Mouse (Mus musculus) neural tube, embryonic 14.5 days (tissue): ENCODE data around the gene Grwd1. TPM values are rescaled to one million over a fixed set of nuclear protein-coding genes. Genes with fewer than 3 reads are reported as not detected.

Experiments
- ATAC-seq: fragments of 200-750 bp; cut with Nextera tagmentation; 2 replicates; pipeline ENCODE4 v1.8.0; 2017; ENCODE audit warnings: low read depth, mild to moderate bottlenecking, moderate TSS enrichment, moderate library complexity
- H3K27ac ChIP-seq: fragments of 300-500 bp; sonication (generic); 2 replicates; pipeline ENCODE4 v1.5.1; 2014; ENCODE audit warnings: low read depth, mild to moderate bottlenecking, control low read depth, low read length, moderate library complexity, mixed read lengths
- H3K27me3 ChIP-seq: fragments of 300-500 bp; sonication (generic); 2 replicates; pipeline ENCODE4 v1.6.1; 2014; ENCODE audit warnings: low read length; ENCODE audit not compliant: control insufficient read depth, insufficient read depth
- H3K36me3 ChIP-seq: fragments of 300-500 bp; sonication (generic); 2 replicates; pipeline ENCODE4 v1.6.1; 2014; ENCODE audit warnings: low read length, mixed read lengths; ENCODE audit not compliant: control insufficient read depth, insufficient read depth
- H3K4me1 ChIP-seq: fragments of 300-500 bp; sonication (generic); 2 replicates; pipeline ENCODE4 v1.6.1; 2014; ENCODE audit warnings: low read length; ENCODE audit not compliant: control insufficient read depth, insufficient read depth
- H3K4me2 ChIP-seq: fragments of 300-500 bp; sonication (generic); 2 replicates; pipeline ENCODE4 v1.6.1; 2014; ENCODE audit warnings: mild to moderate bottlenecking, low read depth, low read length, control low read depth
- H3K4me3 ChIP-seq: fragments of 300-500 bp; sonication (generic); 2 replicates; pipeline ENCODE4 v1.5.1; 2014; ENCODE audit warnings: low read depth, low read length, control low read depth, mixed read lengths
- H3K9ac ChIP-seq: fragments of 300-500 bp; sonication (generic); replicated peaks from 2 replicates; pipeline ENCODE4 v1.6.1; 2014; ENCODE audit warnings: low read depth, mild to moderate bottlenecking, control low read depth, low read length, mixed read lengths
- H3K9me3 ChIP-seq: fragments of 300-500 bp; sonication (generic); 2 replicates; pipeline ENCODE4 v1.6.1; 2016; ENCODE audit warnings: low read length; ENCODE audit not compliant: control insufficient read depth
- WGBS: fragments of 180-500 bp; shearing (Covaris S2); extraction: QIAGEN DNeasy Blood & Tissue Kit; methylation state at CpG from one replicate; pipeline ENCODE4 v1.1.7; 2014; 5-methylcytosine and 5-hydroxymethylcytosine counted together
- polyA plus RNA-seq: library from polyadenylated mRNA; unstranded; fragments of >200 nt; fragmentation: Nextera tagmentation; extraction: Ambion mirVana; gene quantifications from 2 replicates; pipeline ENCODE4 v1.2.1, GENCODE M21; 2014

Gene Grwd1
- polyA plus RNA-seq, 1 experiment from 2014 or later: 39.0 TPM

- no peak overlapping the region for H3K4me2 ChIP-seq
- 77% methylated on average over 3 of the region's 3 CpGs for WGBS
- ATAC-seq: no peak
- H3K4me1 ChIP-seq: no peaks in the 10 kb centered on the region
- H3K4me3 ChIP-seq: no peak overlapping the region
- H3K9ac ChIP-seq: no peak overlapping the region
- no peak overlapping the region for H3K27ac ChIP-seq
- no peaks in the 10 kb centered on the region; the same call in 1 of the 2 replicates for H3K36me3 ChIP-seq
- no peaks in the 10 kb centered on the region for H3K27me3 ChIP-seq
- no peaks in the 10 kb centered on the region for H3K9me3 ChIP-seq
Observed at GRCm38 (mm10) chr7:45850661-45851060, 19.9 kb upstream of the Grwd1 start.

- no peak for ATAC-seq
- no peak overlapping the region for H3K9ac ChIP-seq
- H3K4me1 ChIP-seq: no peaks in the 10 kb centered on the region
- H3K4me2 ChIP-seq: no peak overlapping the region
- H3K9me3 ChIP-seq: no peaks in the 10 kb centered on the region
- H3K27ac ChIP-seq: no peak overlapping the region
- H3K36me3 ChIP-seq: no peaks in the 10 kb centered on the region; the same call in 1 of the 2 replicates
- H3K27me3 ChIP-seq: no peaks in the 10 kb centered on the region
- 13% methylated on average over 6 of the region's 6 CpGs for WGBS
- H3K4me3 ChIP-seq: no peak overlapping the region
Observed at GRCm38 (mm10) chr7:45848447-45849027, 17.8 kb upstream of the Grwd1 start.

GRCm38 (mm10) chr7:45842950-45843744, 12.4 kb upstream of the Grwd1 start:
- Histone ChIP-seq H3K4me2 (no peak overlapping the region), H3K9me3 (no peaks in the 10 kb centered on the region), H3K27me3 (peaks cover 8% of the 10 kb centered on the region; the same call in 1 of the 2 replicates), H3K4me1 (no peaks in the 10 kb centered on the region), H3K4me3 (no peak overlapping the region), H3K9ac (no peak overlapping the region), H3K36me3 (no peaks in the 10 kb centered on the region), H3K27ac (no peak overlapping the region)
- ATAC-seq: no peak
- 90% methylated on average over 10 of the region's 10 CpGs for WGBS

GRCm38 (mm10) chr7:45833924-45834323, 3.2 kb upstream of the Grwd1 start:
- WGBS: 4% methylated on average over 20 of the region's 31 CpGs
- no peak overlapping the region for H3K27ac ChIP-seq
- ATAC-seq: no peak
- peaks cover 21% of the 10 kb centered on the region for H3K4me1 ChIP-seq
- H3K4me2 ChIP-seq: peak overlapping the region; percentile 37
- H3K36me3 ChIP-seq: no peaks in the 10 kb centered on the region
- peak overlapping the region; percentile 28 for H3K4me3 ChIP-seq
- H3K27me3 ChIP-seq: peaks cover 36% of the 10 kb centered on the region
- peak overlapping the region; percentile 25; the same call in 1 of the 2 replicates for H3K9ac ChIP-seq
- H3K9me3 ChIP-seq: no peaks in the 10 kb centered on the region

- no peak for ATAC-seq
- under 1% methylated on average over 73 of the region's 86 CpGs for WGBS
- H3K27ac ChIP-seq: no peak overlapping the region
- H3K4me1 ChIP-seq: peaks cover 21% of the 10 kb centered on the region
- H3K4me2 ChIP-seq: peak overlapping the region; percentile 37
- H3K27me3 ChIP-seq: peaks cover 36% of the 10 kb centered on the region
- H3K36me3 ChIP-seq: no peaks in the 10 kb centered on the region
- H3K9ac ChIP-seq: peak overlapping the region; percentile 25; the same call in 1 of the 2 replicates
- no peaks in the 10 kb centered on the region for H3K9me3 ChIP-seq
- peak overlapping the region; percentile 28 for H3K4me3 ChIP-seq
Observed at GRCm38 (mm10) chr7:45833148-45833790, 2.5 kb upstream of the Grwd1 start.

- Histone ChIP-seq H3K27ac (no peak overlapping the region), H3K4me3 (peak overlapping the region; percentile 28; the same call in 1 of the 2 replicates), H3K36me3 (peaks cover 5% of the 10 kb centered on the region), H3K9me3 (no peaks in the 10 kb centered on the region), H3K4me1 (peaks cover 21% of the 10 kb centered on the region), H3K4me2 (peak overlapping the region; percentile 37; the same call in 1 of the 2 replicates), H3K27me3 (peaks cover 36% of the 10 kb centered on the region), H3K9ac (no peak overlapping the region)
- ATAC-seq: no peak
- WGBS: 11% methylated on average over 30 of the region's 30 CpGs
Observed at GRCm38 (mm10) chr7:45832428-45832827, 1.7 kb upstream of the Grwd1 start.

GRCm38 (mm10) chr7:45831128-45831525, 383 bp upstream of the Grwd1 start:
- ATAC-seq: no peak; the same call in 1 of the 2 replicates
- Histone ChIP-seq H3K9me3 (no peaks in the 10 kb centered on the region), H3K4me3 (peak overlapping the region; percentile 79), H3K4me1 (peaks cover 21% of the 10 kb centered on the region), H3K36me3 (peaks cover 11% of the 10 kb centered on the region), H3K9ac (peak overlapping the region; percentile 51; the same call in 1 of the 2 replicates), H3K27ac (peak overlapping the region; percentile 74), H3K4me2 (peak overlapping the region; percentile 83), H3K27me3 (peaks cover 36% of the 10 kb centered on the region)
- 9% methylated on average over 5 of the region's 5 CpGs for WGBS

- Histone ChIP-seq H3K27me3 (0 out of 2 replicates have a peak, but pooled peaks cover under 1% of the 10 kb centered on the region), H3K9me3 (no peaks in the 10 kb centered on the region), H3K4me3 (no peak overlapping the region), H3K27ac (no peak overlapping the region), H3K9ac (no peak overlapping the region), H3K4me1 (peaks cover 13% of the 10 kb centered on the region), H3K4me2 (no peak overlapping the region), H3K36me3 (peaks cover 17% of the 10 kb centered on the region)
- WGBS: 94% methylated on average over 7 of the region's 7 CpGs
- ATAC-seq: no peak
Observed at GRCm38 (mm10) chr7:45826631-45827030, 4.1 kb downstream of the Grwd1 start.
